Mouse (Mus musculus) stomach, postnatal 0 days (tissue): Measurements from ENCODE around the gene Olfr665.

Experiments
- CTCF ChIP-seq: IDR thresholded peaks from 2 replicates; pipeline ENCODE4 v1.5.1; 2016; ENCODE audit warnings: antibody characterized with exemption, low read depth, mild to moderate bottlenecking, moderate library complexity
- EP300 ChIP-seq: optimal IDR thresholded peaks from 2 replicates; pipeline ENCODE3; 2016; ENCODE audit warnings: antibody characterized with exemption

- TF ChIP-seq CTCF (no peak), EP300 (no peak)
Measured at GRCm38 (mm10) chr7:104895852-104896251, 18.0 kb downstream of the Olfr665 start, which contains the start of gene Olfr666.
